Mouse (Mus musculus): ENCODE measurements around the gene Sh3bp1. TPM values are rescaled to one million over a fixed set of nuclear protein-coding genes. Genes with fewer than 3 reads are reported as not detected.
A peak's percentile ranks its signal among the peaks of the same experiment; 100 is the strongest.

The Sh3bp1 gene
- polyA plus RNA-seq, 1 experiment, result 1,441 TPM

DNA sequence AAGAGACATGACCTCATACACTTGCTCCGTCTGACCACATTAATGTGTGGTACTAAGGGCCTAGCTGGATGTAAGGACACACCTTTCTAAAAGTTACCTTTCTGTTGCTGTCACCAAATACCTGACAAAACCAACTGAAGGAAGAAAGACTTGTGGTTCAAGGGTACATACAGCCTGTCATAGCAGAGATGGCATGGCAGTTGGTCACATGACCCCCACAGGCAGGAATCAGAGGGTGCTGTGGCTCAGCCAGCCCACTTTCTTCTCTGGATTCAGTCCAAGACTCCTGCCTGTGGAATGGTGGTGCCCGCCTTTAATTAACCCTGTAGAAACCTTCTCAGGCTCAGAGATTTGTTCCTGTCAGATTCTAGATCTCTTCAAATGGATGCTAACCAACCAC is 36.4 kb upstream of the Sh3bp1 start:
- H3K4me1 ChIP-seq, result peaks cover 28% of the 10 kb centered on the region
- no peaks in the 10 kb centered on the region for H3K36me3 ChIP-seq (replicated peaks; ENCODE audit: low read length)
- TF ChIP-seq GATA1 (IDR thresholded peaks at IDR 0.05; ENCODE audit: borderline replicate concordance, low read length), result no peak
- TF ChIP-seq FLI1 (IDR thresholded peaks at IDR 0.05; ENCODE audit: low read length), result no peak
- H3K9me3 ChIP-seq, result no peaks in the 10 kb centered on the region
- peaks cover 54% of the 10 kb centered on the region for H3K27me3 ChIP-seq (replicated peaks)
- H3K4me3 ChIP-seq (replicated peaks), result no peak overlapping the region

DNA sequence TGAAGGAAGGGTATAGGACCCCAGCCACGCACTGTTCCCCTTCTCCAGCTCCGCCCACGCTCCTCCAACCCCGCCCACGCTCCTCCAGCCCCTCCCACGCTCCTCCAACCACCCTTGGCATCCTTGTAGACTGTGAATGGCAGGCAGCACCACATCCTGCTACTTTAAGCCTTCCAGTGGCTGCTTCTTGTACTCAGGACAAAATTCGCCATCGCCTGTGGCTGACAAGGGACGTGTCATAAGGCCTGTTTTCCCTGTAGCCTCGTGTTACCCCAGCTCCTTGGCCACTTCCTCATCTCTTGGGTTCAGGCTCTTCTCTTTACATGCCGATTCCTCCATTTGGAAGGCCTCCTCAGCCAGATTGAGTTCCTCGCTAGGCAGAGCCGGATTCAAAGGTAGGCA is 35.7 kb upstream of the Sh3bp1 start:
- Histone ChIP-seq H3K9me3 (no peaks in the 10 kb centered on the region), H3K4me3 (replicated peaks) (peak overlapping the region; percentile 65), H3K4me1 (peaks cover 29% of the 10 kb centered on the region), H3K27me3 (replicated peaks) (peaks cover 54% of the 10 kb centered on the region), H3K36me3 (replicated peaks; ENCODE audit: low read length) (no peaks in the 10 kb centered on the region)
- TF ChIP-seq FLI1 (IDR thresholded peaks at IDR 0.05; ENCODE audit: low read length) (no peak), GATA1 (IDR thresholded peaks at IDR 0.05; ENCODE audit: borderline replicate concordance, low read length) (no peak)

DNA sequence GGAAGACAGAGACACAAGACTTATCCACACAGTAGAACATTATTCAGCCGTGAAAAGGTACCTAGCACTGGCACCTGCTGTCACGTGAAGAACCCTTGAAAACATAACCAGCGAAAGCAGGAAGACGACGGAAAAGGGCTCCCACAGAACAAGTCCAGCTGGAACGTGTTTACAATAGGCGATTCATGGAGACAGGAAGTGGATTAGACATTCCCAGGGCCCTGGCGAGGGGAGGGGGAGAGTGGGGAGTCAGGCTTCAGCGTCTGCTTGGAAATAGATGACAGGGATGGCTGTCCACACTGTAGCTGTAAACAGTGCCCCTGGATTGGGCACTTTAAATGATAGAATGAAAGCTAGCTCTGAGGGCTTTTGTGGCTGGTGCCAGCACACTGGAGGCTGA is 31.2 kb upstream of the Sh3bp1 start:
- Histone ChIP-seq H3K4me3 (replicated peaks) (no peak overlapping the region), H3K4me1 (peaks cover 24% of the 10 kb centered on the region), H3K36me3 (replicated peaks; ENCODE audit: low read length) (no peaks in the 10 kb centered on the region), H3K9me3 (no peaks in the 10 kb centered on the region), H3K27me3 (replicated peaks) (peaks cover 36% of the 10 kb centered on the region)
- no peak for TF ChIP-seq GATA1 (IDR thresholded peaks at IDR 0.05; ENCODE audit: borderline replicate concordance, low read length)
- no peak for TF ChIP-seq FLI1 (IDR thresholded peaks at IDR 0.05; ENCODE audit: low read length)

- Histone ChIP-seq H3K9me3 (no peaks in the 10 kb centered on the region), H3K27me3 (replicated peaks) (peaks cover 35% of the 10 kb centered on the region), H3K4me1 (peaks cover 23% of the 10 kb centered on the region), H3K4me3 (replicated peaks) (no peak overlapping the region), H3K36me3 (replicated peaks; ENCODE audit: low read length) (no peaks in the 10 kb centered on the region)
- TF ChIP-seq GATA1 (IDR thresholded peaks at IDR 0.05; ENCODE audit: borderline replicate concordance, low read length), result no peak
- no peak for TF ChIP-seq FLI1 (IDR thresholded peaks at IDR 0.05; ENCODE audit: low read length)
These were observed 30.7 kb upstream of the Sh3bp1 start for GRCm38 (mm10) chr15:78868826-78869233.

DNA sequence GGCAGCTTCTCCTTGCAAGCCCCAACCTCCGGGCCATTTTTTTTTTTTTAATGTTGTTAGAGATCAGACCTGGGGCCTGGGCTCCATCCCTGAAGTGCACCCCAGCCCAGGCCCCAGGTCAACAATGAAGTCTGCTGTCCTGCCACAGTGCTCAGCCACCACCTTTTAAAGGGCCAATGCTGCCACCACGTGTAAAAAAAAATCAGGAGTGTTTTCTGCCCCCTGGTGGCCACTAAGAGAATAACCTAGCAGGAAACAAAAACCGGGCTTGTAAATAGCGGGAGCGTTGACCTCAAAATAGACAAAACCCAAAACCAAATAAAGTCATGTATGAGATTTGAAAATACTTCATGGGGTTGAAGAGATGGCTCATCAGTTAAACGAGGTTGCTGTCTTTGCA is 29.8 kb upstream of the Sh3bp1 start:
- no peaks in the 10 kb centered on the region for H3K9me3 ChIP-seq
- no peaks in the 10 kb centered on the region for H3K36me3 ChIP-seq (replicated peaks; ENCODE audit: low read length)
- peaks cover 28% of the 10 kb centered on the region for H3K27me3 ChIP-seq (replicated peaks)
- peaks cover 23% of the 10 kb centered on the region for H3K4me1 ChIP-seq
- TF ChIP-seq GATA1 (IDR thresholded peaks at IDR 0.05; ENCODE audit: borderline replicate concordance, low read length) (no peak), FLI1 (IDR thresholded peaks at IDR 0.05; ENCODE audit: low read length) (no peak)
- H3K4me3 ChIP-seq (replicated peaks), result no peak overlapping the region

GRCm38 (mm10) chr15:78872021-78872608 is 27.5 kb upstream of the Sh3bp1 start:
- TF ChIP-seq GATA1 (IDR thresholded peaks at IDR 0.05; ENCODE audit: borderline replicate concordance, low read length) (no peak), FLI1 (IDR thresholded peaks at IDR 0.05; ENCODE audit: low read length) (no peak)
- Histone ChIP-seq H3K36me3 (replicated peaks; ENCODE audit: low read length) (no peaks in the 10 kb centered on the region), H3K4me3 (replicated peaks) (no peak overlapping the region), H3K27me3 (replicated peaks) (peaks cover 10% of the 10 kb centered on the region), H3K4me1 (peaks cover 40% of the 10 kb centered on the region), H3K9me3 (no peaks in the 10 kb centered on the region)

DNA sequence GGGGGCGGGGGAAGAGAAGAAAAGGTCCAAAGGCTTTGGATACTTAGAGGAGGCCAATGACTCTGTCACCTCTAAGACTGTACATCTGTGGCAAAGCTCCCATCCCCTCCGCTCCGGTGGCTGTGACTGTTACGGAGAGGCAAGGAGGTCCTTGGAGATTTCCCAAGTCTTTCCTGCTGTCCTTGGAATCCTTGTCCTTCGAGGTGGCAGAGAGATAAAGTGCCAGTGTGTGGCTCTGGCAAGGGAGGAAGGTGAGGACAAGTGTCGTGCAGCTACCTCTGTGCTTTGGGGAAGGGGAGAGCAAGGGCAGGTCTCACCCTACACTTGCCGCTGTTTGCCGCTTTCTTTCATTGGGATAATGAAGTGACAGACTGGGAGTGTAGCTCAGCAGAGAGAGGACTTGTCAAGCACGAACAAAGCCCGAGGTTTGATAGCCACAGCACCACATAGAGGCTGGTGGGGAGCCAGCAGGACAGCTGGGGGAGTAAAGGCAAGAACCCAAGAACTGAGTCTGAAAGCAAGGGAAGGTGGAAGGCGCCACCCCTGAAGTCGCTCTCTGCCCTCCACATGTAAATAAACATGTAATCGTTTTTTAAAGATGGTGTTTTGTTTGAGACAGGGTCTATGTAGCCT is 25.6 kb upstream of the Sh3bp1 start:
- Histone ChIP-seq H3K27me3 (replicated peaks) (peaks cover 7% of the 10 kb centered on the region), H3K4me3 (replicated peaks) (no peak overlapping the region), H3K36me3 (replicated peaks; ENCODE audit: low read length) (no peaks in the 10 kb centered on the region), H3K9me3 (no peaks in the 10 kb centered on the region), H3K4me1 (peaks cover 43% of the 10 kb centered on the region)
- no peak for TF ChIP-seq FLI1 (IDR thresholded peaks at IDR 0.05; ENCODE audit: low read length)
- no peak for TF ChIP-seq GATA1 (IDR thresholded peaks at IDR 0.05; ENCODE audit: borderline replicate concordance, low read length)

- H3K9me3 ChIP-seq, result no peaks in the 10 kb centered on the region
- H3K4me1 ChIP-seq, result peaks cover 53% of the 10 kb centered on the region
- TF ChIP-seq GATA1 (IDR thresholded peaks at IDR 0.05; ENCODE audit: borderline replicate concordance, low read length), result no peak
- no peak for TF ChIP-seq FLI1 (IDR thresholded peaks at IDR 0.05; ENCODE audit: low read length)
- H3K36me3 ChIP-seq (replicated peaks; ENCODE audit: low read length), result peaks cover 5% of the 10 kb centered on the region
- H3K27me3 ChIP-seq (replicated peaks), result peaks cover 7% of the 10 kb centered on the region
- no peak overlapping the region for H3K4me3 ChIP-seq (replicated peaks)
These were observed 24.6 kb upstream of the Sh3bp1 start for GRCm38 (mm10) chr15:78874989-78875388.

GRCm38 (mm10) chr15:78875537-78875936 is 24.0 kb upstream of the Sh3bp1 start:
- H3K36me3 ChIP-seq (replicated peaks; ENCODE audit: low read length), result peaks cover 10% of the 10 kb centered on the region
- no peak for TF ChIP-seq GATA1 (IDR thresholded peaks at IDR 0.05; ENCODE audit: borderline replicate concordance, low read length)
- no peak for TF ChIP-seq FLI1 (IDR thresholded peaks at IDR 0.05; ENCODE audit: low read length)
- peaks cover 58% of the 10 kb centered on the region for H3K4me1 ChIP-seq
- H3K4me3 ChIP-seq (replicated peaks), result no peak overlapping the region
- H3K27me3 ChIP-seq (replicated peaks), result peaks cover 7% of the 10 kb centered on the region
- no peaks in the 10 kb centered on the region for H3K9me3 ChIP-seq

- Histone ChIP-seq H3K27me3 (replicated peaks) (peaks cover 7% of the 10 kb centered on the region), H3K9me3 (no peaks in the 10 kb centered on the region), H3K4me1 (peaks cover 66% of the 10 kb centered on the region), H3K4me3 (replicated peaks) (peak overlapping the region; percentile 94), H3K36me3 (replicated peaks; ENCODE audit: low read length) (peaks cover 18% of the 10 kb centered on the region)
- TF ChIP-seq GATA1 (IDR thresholded peaks at IDR 0.05; ENCODE audit: borderline replicate concordance, low read length) (no peak), FLI1 (IDR thresholded peaks at IDR 0.05; ENCODE audit: low read length) (no peak)
These were observed 23.3 kb upstream of the Sh3bp1 start for GRCm38 (mm10) chr15:78876258-78876696.
